Mouse (Mus musculus) embryonic facial prominence, embryonic 12.5 days (tissue): ENCODE results near the gene P3h1. TPM values are rescaled to one million over a fixed set of nuclear protein-coding genes. Genes with fewer than 3 reads are reported as not detected.
"Not testable (repeated sequence)": the region's sequence is repeated elsewhere in the genome, so short reads cannot be mapped to it uniquely, and the experiment has no call there.

ENCODE experiments used
- ATAC-seq: fragments of 200-750 bp; cut with Nextera tagmentation; 2 replicates; pipeline ENCODE4 v1.8.0; 2017; ENCODE audit not compliant: insufficient number of reproducible peaks, insufficient read depth, low FRiP score, low TSS enrichment
- H3K27ac ChIP-seq: fragments of 300-500 bp; sonication (generic); 2 replicates; pipeline ENCODE4 v1.5.1; 2016; ENCODE audit warnings: mild to moderate bottlenecking
- H3K27me3 ChIP-seq: fragments of 300-500 bp; sonication (generic); 2 replicates; pipeline ENCODE4 v1.6.1; 2016; ENCODE audit warnings: mild to moderate bottlenecking, moderate library complexity
- H3K36me3 ChIP-seq: fragments of 300-500 bp; sonication (generic); 2 replicates; pipeline ENCODE4 v1.6.1; 2016; ENCODE audit warnings: mild to moderate bottlenecking
- H3K4me1 ChIP-seq: fragments of 300-500 bp; sonication (generic); 2 replicates; pipeline ENCODE4 v1.6.1; 2016
- H3K4me2 ChIP-seq: fragments of 300-500 bp; sonication (generic); replicated peaks from 2 replicates; pipeline ENCODE4 v1.6.1; 2016; ENCODE audit warnings: mild to moderate bottlenecking, moderate library complexity
- H3K4me3 ChIP-seq: fragments of 300-500 bp; sonication (generic); 2 replicates; pipeline ENCODE4 v1.5.1; 2016; ENCODE audit warnings: mild to moderate bottlenecking
- H3K9ac ChIP-seq: fragments of 300-500 bp; sonication (generic); 2 replicates; pipeline ENCODE4 v1.6.1; 2016; ENCODE audit warnings: mild to moderate bottlenecking, moderate library complexity
- H3K9me3 ChIP-seq: fragments of 300-500 bp; sonication (generic); 2 replicates; pipeline ENCODE4 v1.6.1; 2016; ENCODE audit warnings: mild to moderate bottlenecking, moderate library complexity
- WGBS: fragments of 180-500 bp; shearing (Covaris S2); methylation state at CpG from one replicate; pipeline ENCODE4 v1.1.7; 2016; 5-methylcytosine and 5-hydroxymethylcytosine counted together
- polyA plus RNA-seq: library from polyadenylated mRNA; unstranded; fragments of >200 nt; fragmentation: Nextera tagmentation; extraction: Ambion mirVana; gene quantifications from 2 replicates; pipeline ENCODE4 v1.2.1, GENCODE M21; 2016

Gene P3h1
- polyA plus RNA-seq, 1 experiment from 2014 or later, result 39.1 TPM

DNA sequence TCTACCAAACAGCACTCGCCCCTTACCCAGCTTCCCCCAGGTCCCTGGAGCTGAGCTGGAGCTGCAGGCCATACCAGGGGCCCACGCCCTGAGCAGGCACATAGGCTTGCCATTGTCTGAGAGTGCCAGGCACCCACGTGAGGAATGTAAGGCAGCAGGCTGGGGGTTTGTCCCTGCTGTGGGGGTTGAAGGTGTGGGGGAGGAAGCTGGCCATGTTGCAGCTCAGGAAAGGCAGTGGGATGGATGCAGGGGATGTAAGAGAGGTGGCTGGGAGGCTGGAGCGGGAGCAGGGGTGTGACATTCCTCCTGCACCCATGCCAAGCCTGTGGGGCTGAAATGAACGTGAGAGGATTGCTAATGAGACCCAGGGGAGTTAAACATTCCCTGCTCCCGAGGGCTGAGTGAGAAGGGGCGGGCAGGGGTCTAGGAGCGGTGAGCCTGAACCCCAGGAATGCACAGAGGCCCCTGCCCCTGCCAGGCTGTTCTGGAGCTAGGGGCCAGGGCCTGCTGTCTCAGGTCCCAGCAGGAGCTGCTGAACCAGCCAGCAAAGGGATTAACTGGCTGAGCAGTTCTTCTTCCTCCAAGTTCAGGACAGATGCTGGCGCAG is 21.4 kb downstream of the P3h1 start:
- WGBS, result 41% methylated on average over 9 of the region's 9 CpGs
- H3K4me3 ChIP-seq, result no peak overlapping the region
- no peaks in the 10 kb centered on the region for H3K9me3 ChIP-seq
- H3K27ac ChIP-seq, result peak overlapping the region; percentile 54; the same call in 1 of the 2 replicates
- no peaks in the 10 kb centered on the region for H3K27me3 ChIP-seq
- H3K4me1 ChIP-seq, result peaks cover 10% of the 10 kb centered on the region
- ATAC-seq, result no peak
- no peak overlapping the region; the same call in 1 of the 2 replicates for H3K9ac ChIP-seq
- H3K4me2 ChIP-seq, result no peak overlapping the region
- H3K36me3 ChIP-seq, result no peaks in the 10 kb centered on the region

DNA sequence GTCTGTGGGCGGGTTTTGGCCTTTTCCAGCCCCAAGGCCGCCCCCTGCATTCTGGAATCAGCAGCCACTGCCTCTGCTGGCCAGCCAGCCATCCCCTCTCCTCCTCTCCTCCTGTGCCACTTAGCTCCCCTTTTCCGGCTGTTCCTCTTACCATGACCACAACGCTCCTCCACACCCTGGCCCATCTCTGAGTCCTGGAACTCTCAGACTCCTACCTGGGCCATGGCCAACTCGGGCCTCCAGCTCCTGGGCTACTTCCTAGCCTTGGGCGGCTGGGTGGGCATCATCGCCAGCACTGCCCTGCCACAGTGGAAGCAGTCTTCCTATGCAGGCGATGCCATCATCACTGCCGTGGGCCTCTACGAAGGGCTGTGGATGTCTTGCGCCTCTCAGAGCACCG is 22.6 kb downstream of the P3h1 start, which contains the start of gene Cldn19:
Gene Cldn19, plus strand, starts transcription at position 64 of the 400 bp plus-strand sequence.
- no peak within 1 kb of the TSS for H3K4me3 ChIP-seq
- H3K27ac ChIP-seq, result 0 out of 2 replicates have a peak within 1 kb of the TSS, but pooled peaks have one; percentile 54
- 73% methylated on average over 12 of the region's 12 CpGs for WGBS
- no peaks in the 10 kb centered on the region for H3K36me3 ChIP-seq
- no peaks in the 10 kb centered on the region for H3K27me3 ChIP-seq
- no peak for ATAC-seq
- no peak within 1 kb of the TSS for H3K4me2 ChIP-seq
- H3K9me3 ChIP-seq, result no peaks in the 10 kb centered on the region
- peaks cover 10% of the 10 kb centered on the region for H3K4me1 ChIP-seq
- H3K9ac ChIP-seq, result no peak within 1 kb of the TSS; the same call in none of the 2 replicates

DNA sequence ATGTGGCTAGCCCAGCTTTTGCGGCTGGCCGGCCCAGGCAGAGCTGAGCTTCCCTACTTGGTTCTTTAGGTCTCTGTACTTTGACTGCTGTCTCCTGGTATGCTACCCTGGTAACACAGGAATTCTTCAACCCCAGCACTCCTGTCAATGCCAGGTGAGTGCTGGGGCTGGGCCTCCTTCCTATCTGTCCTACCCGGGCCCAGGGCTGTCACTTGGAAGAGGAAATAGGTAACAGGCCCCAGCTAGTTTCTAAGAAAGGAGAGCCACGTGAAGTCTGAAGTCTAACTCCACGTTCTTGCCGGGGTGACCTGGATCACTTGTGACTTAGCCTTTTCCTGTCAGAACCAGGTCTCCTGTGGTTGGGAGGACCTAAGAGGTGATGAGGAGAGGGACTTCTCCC is 24.4 kb downstream of the P3h1 start:
- Histone ChIP-seq H3K27me3 (no peaks in the 10 kb centered on the region), H3K4me2 (no peak overlapping the region), H3K4me1 (peaks cover 10% of the 10 kb centered on the region), H3K36me3 (no peaks in the 10 kb centered on the region), H3K9me3 (no peaks in the 10 kb centered on the region), H3K27ac (no peak overlapping the region), H3K9ac (no peak overlapping the region), H3K4me3 (no peak overlapping the region)
- 78% methylated on average over 6 of the region's 6 CpGs for WGBS
- no peak for ATAC-seq

DNA sequence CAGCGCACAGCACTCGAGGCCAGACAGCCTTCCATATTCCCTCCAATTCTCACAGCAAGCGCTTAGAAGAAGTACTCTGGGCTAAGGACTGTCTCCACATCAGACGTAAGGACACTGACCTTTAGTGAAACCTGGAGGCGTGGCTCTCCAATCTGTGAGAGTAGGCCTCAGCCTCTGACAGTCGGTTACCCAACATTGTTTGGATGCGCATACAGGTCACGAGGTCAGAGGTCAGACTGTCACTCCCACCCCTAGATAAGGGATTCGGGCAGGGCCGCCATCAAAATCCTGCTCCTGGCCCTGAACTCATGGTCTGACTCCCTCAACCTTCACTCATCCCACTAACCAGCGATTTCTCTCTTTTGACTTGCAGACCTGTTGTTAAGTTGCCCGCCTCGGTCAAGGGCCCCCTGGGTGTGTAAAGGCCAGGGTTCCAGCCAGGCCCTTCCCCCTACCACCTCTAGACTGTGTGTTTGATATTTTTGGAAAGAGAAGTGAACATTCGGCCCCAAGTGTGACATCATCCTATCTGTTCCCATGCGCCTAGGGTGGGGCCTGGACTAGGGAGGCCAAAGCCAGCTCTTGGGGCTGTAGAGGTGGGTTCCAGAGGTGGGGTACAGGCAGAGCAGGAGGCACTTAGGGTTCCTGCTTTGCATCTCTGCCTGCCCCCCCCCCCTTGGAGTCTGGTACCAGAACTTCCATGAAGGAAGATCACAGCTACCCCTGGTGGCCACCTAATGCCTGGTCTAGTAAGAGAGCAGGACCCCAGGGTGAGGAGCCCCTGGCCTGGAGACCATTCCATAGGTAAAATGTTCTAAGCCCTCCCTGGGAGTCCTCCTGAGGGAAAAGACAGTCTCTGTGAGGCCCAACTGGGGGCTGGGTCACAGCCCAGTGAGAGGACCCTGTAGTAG is 26.9 kb downstream of the P3h1 start:
- WGBS, result 84% methylated on average over 15 of the region's 15 CpGs
- Histone ChIP-seq H3K36me3 (no peaks in the 10 kb centered on the region), H3K4me2 (no peak overlapping the region), H3K9ac (no peak overlapping the region), H3K4me3 (no peak overlapping the region), H3K27me3 (no peaks in the 10 kb centered on the region), H3K27ac (no peak overlapping the region), H3K4me1 (peaks cover 2% of the 10 kb centered on the region; the same call in 1 of the 2 replicates), H3K9me3 (no peaks in the 10 kb centered on the region)
- no peak for ATAC-seq

DNA sequence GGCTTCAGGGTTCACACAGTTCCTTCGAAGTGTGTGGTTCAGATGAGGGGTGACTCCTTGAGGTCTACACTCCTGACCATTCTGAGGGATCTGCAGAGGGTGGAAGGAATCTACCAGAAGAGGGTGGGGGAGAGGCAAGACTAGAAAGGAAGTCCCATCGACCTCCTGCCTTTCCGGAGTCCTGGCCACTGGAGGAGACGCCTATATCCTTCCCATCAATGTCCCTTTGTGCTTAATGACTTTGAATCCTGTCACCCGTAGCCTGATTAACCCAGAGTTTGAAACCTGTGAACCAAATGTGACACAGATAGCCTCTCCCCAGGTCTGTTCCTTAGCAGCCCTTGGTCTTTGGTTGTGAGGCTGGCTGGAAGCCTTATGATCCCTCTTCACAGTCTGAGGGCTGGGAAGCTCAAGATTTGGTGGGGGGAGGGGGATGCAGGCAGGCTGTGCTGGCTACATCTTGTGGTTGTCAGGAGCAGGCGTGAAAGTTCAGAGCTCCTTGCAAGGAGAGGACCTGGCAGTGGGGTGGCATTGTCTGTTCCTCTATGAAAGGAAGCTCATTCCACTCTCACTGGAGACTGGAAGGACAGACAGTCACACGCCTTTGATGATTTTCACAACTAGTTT is 28.5 kb downstream of the P3h1 start:
- Histone ChIP-seq H3K36me3 (no peaks in the 10 kb centered on the region), H3K9ac (no peak overlapping the region), H3K27ac (no peak overlapping the region), H3K9me3 (no peaks in the 10 kb centered on the region), H3K4me3 (no peak overlapping the region), H3K4me2 (no peak overlapping the region), H3K4me1 (no peaks in the 10 kb centered on the region), H3K27me3 (no peaks in the 10 kb centered on the region)
- ATAC-seq, result no peak
- WGBS, result 61% methylated on average over 7 of the region's 7 CpGs

DNA sequence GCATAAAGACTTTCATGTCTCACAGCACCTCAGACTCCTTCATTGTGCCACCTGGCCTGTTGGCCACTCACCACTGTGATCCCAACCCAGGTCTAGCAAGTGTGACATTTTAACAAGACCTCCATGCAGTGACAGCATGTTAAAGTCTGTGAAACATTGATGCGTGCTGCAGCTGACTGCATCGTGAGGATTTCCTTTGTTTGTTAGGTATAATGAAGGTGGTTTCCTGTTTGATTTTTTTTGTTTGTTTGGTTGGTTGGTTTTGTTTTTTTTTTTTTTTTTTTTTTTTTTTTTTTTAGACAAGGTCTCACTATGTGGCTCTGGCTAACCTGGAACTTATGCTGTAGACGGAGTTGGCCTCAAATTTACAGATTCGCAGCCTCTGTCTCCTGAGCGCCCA is 29.8 kb downstream of the P3h1 start:
- Histone ChIP-seq H3K4me2 (no peak overlapping the region), H3K9me3 (no peaks in the 10 kb centered on the region), H3K9ac (no peak overlapping the region), H3K27me3 (no peaks in the 10 kb centered on the region), H3K36me3 (no peaks in the 10 kb centered on the region), H3K4me1 (no peaks in the 10 kb centered on the region), H3K4me3 (no peak overlapping the region), H3K27ac (no peak overlapping the region)
- no peak for ATAC-seq
- 90% methylated on average over 5 of the region's 5 CpGs for WGBS

DNA sequence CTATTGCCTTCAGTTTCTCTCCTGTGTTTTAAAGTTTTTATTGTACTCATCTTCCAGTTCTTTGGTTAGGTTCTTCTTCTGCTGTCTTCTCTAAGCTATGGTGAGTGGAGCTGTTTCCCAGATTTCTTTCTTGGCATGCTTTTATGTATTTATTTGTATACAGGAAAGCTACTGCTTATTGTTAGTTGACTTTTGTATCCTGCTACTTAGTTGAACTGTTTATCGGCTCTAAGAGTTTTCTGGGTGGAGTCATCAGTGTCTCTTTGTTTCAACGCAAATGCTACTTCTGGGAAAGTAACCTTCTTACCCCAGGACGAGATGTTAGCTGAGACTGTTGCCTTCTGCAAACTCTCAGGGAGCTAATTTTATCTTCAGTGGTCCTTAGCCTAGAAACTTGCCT is 30.7 kb downstream of the P3h1 start:
- no peak for ATAC-seq
- Histone ChIP-seq H3K4me3 (no peak overlapping the region), H3K4me2 (no peak overlapping the region), H3K36me3 (no peaks in the 10 kb centered on the region), H3K27me3 (no peaks in the 10 kb centered on the region), H3K4me1 (no peaks in the 10 kb centered on the region), H3K9ac (no peak overlapping the region), H3K27ac (no peak overlapping the region), H3K9me3 (no peaks in the 10 kb centered on the region)
- 77% methylated on average over 3 of the region's 3 CpGs for WGBS

DNA sequence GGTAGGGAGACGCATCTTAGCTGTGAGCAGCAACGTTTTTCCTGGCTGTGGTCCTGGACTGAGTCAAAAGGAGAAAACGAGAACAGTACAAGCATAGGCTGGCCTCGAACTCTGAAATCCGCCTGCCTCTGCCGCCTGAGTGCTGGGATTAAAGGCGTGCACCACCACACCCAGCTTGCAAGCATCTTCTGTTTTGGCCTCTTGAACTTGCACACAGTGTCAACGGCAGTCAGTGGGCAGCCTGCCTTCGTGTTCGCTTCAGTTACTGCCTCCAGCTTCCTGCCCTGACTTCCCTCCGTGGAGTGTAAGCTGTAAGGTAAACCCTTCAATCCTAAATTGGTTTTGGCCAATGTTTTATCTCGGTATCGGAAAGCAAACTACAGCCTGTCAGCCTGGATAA is 33.9 kb downstream of the P3h1 start:
- no peak overlapping the region for H3K9ac ChIP-seq
- no peak overlapping the region for H3K4me2 ChIP-seq
- H3K4me3 ChIP-seq, result no peak overlapping the region
- H3K27ac ChIP-seq, result no peak overlapping the region
- no peak for ATAC-seq
- H3K9me3 ChIP-seq, result no peaks in the 10 kb centered on the region
- peaks cover 17% of the 10 kb centered on the region for H3K36me3 ChIP-seq
- H3K4me1 ChIP-seq, result no peaks in the 10 kb centered on the region
- WGBS, result 74% methylated on average over 13 of the region's 13 CpGs
- H3K27me3 ChIP-seq, result no peaks in the 10 kb centered on the region

DNA sequence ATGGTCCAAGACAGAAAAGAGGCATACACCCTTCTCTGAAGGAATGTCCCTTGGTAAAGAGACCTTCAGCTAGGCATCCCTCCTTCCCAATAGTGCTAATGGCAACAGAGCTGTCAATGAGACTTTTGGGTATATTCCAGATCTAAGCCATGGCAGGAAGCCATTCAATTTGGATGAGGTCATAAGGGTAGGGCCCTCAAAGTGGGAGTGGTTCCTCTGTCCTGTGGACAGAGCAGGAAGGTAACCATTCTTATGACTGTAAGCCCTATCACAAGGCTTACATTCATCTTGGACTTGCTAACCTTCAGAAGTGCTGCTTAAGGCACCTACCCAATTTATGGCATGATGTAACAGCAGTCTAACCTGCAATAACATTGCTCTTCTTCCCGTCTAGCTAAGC is 41.9 kb downstream of the P3h1 start:
- Histone ChIP-seq H3K36me3 (peaks cover 89% of the 10 kb centered on the region), H3K4me1 (no peaks in the 10 kb centered on the region), H3K27me3 (no peaks in the 10 kb centered on the region), H3K27ac (no peak overlapping the region), H3K4me2 (no peak overlapping the region), H3K9me3 (no peaks in the 10 kb centered on the region), H3K9ac (no peak overlapping the region), H3K4me3 (no peak overlapping the region)
- 76% methylated on average over 1 of the region's 1 CpGs for WGBS
- no peak for ATAC-seq

DNA sequence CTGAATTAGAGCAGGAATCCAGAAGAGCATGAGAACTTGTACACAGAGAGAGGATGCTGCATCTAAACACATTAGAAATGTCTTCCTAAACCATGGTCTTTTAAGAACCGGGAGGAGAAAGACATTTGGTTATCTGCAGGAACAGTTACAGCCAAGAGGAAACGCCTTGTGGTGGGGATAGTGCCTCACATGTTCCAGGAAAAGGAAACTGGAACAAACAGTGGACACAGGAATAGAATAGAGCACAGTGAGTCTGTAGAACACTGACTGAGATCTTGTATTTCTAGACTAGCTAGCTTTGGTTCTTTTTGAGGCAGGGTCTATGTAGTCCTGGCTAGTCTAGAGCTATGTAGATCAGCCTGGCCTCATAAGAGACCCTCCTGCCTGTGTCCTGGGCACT is 42.5 kb downstream of the P3h1 start:
- Histone ChIP-seq H3K27me3 (no peaks in the 10 kb centered on the region), H3K9me3 (no peaks in the 10 kb centered on the region), H3K4me1 (no peaks in the 10 kb centered on the region), H3K9ac (no peak overlapping the region), H3K4me3 (no peak overlapping the region), H3K27ac (no peak overlapping the region), H3K36me3 (peaks cover 91% of the 10 kb centered on the region), H3K4me2 (no peak overlapping the region)
- no peak for ATAC-seq
- 81% methylated on average over 2 of the region's 2 CpGs for WGBS

DNA sequence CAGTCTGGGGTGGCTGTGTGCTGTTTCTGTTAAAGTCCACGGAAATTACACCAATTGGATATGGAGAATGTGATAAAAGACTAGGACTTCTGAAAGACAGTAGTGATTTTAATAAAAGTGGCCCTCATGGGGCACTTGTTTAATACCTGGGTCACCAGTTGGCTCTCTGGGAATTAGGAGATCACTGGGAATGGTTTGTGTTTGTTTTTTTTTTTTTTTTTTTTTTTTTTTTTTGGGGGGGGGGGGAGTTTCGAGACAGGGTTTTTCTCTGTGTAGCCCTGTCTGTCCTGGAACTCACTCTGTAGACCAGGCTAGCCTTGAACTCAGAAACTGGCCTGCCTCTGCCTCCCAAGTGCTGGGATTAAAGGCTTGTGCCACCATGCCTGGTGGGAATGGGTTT is 43.0 kb downstream of the P3h1 start:
- Histone ChIP-seq H3K4me3 (no peak overlapping the region), H3K9ac (no peak overlapping the region), H3K36me3 (peaks cover 89% of the 10 kb centered on the region), H3K27me3 (no peaks in the 10 kb centered on the region), H3K4me1 (no peaks in the 10 kb centered on the region), H3K27ac (no peak overlapping the region), H3K4me2 (no peak overlapping the region), H3K9me3 (no peaks in the 10 kb centered on the region)
- 81% methylated on average over 2 of the region's 2 CpGs for WGBS
- no peak for ATAC-seq

DNA sequence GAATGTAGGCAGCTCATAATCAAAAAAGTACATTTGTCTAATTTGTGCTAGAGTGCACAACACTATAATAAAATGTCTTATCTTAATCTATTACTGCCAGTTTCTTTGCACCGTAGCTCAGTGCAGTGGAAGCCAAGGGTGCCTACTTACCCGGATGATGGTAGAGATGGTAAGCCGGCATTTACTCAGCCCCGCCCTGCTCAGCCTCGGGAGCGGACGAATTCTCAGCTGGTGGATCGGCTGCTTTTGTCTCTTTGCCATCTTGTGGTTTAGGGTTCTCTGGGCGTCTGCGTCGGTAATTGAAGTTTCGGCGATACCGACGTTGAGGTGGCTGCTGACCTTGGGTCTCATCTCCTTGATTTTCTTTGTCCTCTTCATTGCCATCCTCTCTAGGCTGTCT is 46.1 kb downstream of the P3h1 start:
- not testable (repeated sequence) for ATAC-seq, H3K4me3 ChIP-seq, H3K9ac ChIP-seq, H3K27ac ChIP-seq, H3K27me3 ChIP-seq, H3K4me1 ChIP-seq, H3K4me2 ChIP-seq, H3K9me3 ChIP-seq
- WGBS, result 90% methylated on average over 15 of the region's 15 CpGs
- peaks cover 91% of the 10 kb centered on the region for H3K36me3 ChIP-seq
